Mouse (Mus musculus) layer of hippocampus, adult 8-10 months (tissue): ENCODE measurements at regions not wholly inside any gene's neighbourhood (a gene's known extent, or its start where the extent isn't known, plus 50 kb on each side); places are given as distances from the start of the nearest gene placed in this dataset.

ENCODE experiments used
- DNase-seq, 2 experiments: peaks; one replicate each; pipeline ENCODE4 v3.0.0; 2022; ENCODE audit warnings: low spot score in 2 of 2

GRCm38 (mm10) chr15:93972979-93973378 lies 377.3 kb upstream of the Prickle1 start:
- DNase-seq, result no peak

- no peak for DNase-seq
Observed at GRCm38 (mm10) chr15:93961950-93962349, 366.3 kb upstream of the Prickle1 start.

- no peak for DNase-seq
Observed at GRCm38 (mm10) chr15:93959931-93960330, 364.2 kb upstream of the Prickle1 start.

GRCm38 (mm10) chr15:93958086-93958485 lies 362.4 kb upstream of the Prickle1 start:
- DNase-seq, result no peak

GRCm38 (mm10) chr15:93956801-93957200 lies 361.1 kb upstream of the Prickle1 start:
- DNase-seq, result no peak

GRCm38 (mm10) chr15:93953548-93953947 lies 357.9 kb upstream of the Prickle1 start:
- no peak for DNase-seq

- no peak for DNase-seq
Observed at GRCm38 (mm10) chr15:93950441-93950840, 354.8 kb upstream of the Prickle1 start.

GRCm38 (mm10) chr15:93948902-93949301 lies 353.2 kb upstream of the Prickle1 start:
- DNase-seq, result no peak

GRCm38 (mm10) chr15:93943545-93943944 lies 347.9 kb upstream of the Prickle1 start:
- DNase-seq, result no peak

GRCm38 (mm10) chr15:93932971-93933496 lies 337.3 kb upstream of the Prickle1 start:
- no peak for DNase-seq

GRCm38 (mm10) chr15:93926842-93927241 lies 331.2 kb upstream of the Prickle1 start:
- no peak for DNase-seq

- no peak for DNase-seq
Observed at GRCm38 (mm10) chr15:93926262-93926661, 330.6 kb upstream of the Prickle1 start.

- no peak for DNase-seq
Observed at GRCm38 (mm10) chr15:93921457-93922234, 326.0 kb upstream of the Prickle1 start.

- no peak for DNase-seq
Observed at GRCm38 (mm10) chr15:93920996-93921395, 325.3 kb upstream of the Prickle1 start.

- no peak for DNase-seq
Observed at GRCm38 (mm10) chr15:93919577-93919976, 323.9 kb upstream of the Prickle1 start.

- no peak for DNase-seq
Observed at GRCm38 (mm10) chr15:93916856-93917255, 321.2 kb upstream of the Prickle1 start.

- no peak for DNase-seq
Observed at GRCm38 (mm10) chr15:93913462-93913861, 317.8 kb upstream of the Prickle1 start.

GRCm38 (mm10) chr15:93913041-93913440 lies 317.4 kb upstream of the Prickle1 start:
- no peak for DNase-seq

GRCm38 (mm10) chr15:93910981-93911431 lies 315.3 kb upstream of the Prickle1 start:
- DNase-seq, result no peak

- no peak for DNase-seq
Observed at GRCm38 (mm10) chr15:93910158-93910557, 314.5 kb upstream of the Prickle1 start.

- no peak for DNase-seq
Observed at GRCm38 (mm10) chr15:93903671-93904603, 308.2 kb upstream of the Prickle1 start.

- no peak for DNase-seq
Observed at GRCm38 (mm10) chr15:93882826-93883225, 287.1 kb upstream of the Prickle1 start.
